Mouse (Mus musculus): ENCODE measurements around the gene Glrx5.

Glrx5 gene

GRCm38 (mm10) chr12:105031081-105032058 lies 1.1 kb upstream of the Glrx5 start:
- peak; percentile 38 for DNase-seq (ENCODE audit: low spot score)

GRCm38 (mm10) chr12:105032832-105033775 lies 616 bp downstream of the Glrx5 start:
- peak; percentile 55 for DNase-seq (ENCODE audit: low spot score)

GRCm38 (mm10) chr12:105034130-105034769 lies 1.8 kb downstream of the Glrx5 start:
- DNase-seq (ENCODE audit: low spot score): no peak

- no peak for DNase-seq (ENCODE audit: low spot score)
Measured at GRCm38 (mm10) chr12:105038211-105038610, 5.7 kb downstream of the Glrx5 start.

GRCm38 (mm10) chr12:105038918-105039317 lies 6.4 kb downstream of the Glrx5 start:
- DNase-seq (ENCODE audit: low spot score): no peak

- no peak for DNase-seq (ENCODE audit: low spot score)
Measured at GRCm38 (mm10) chr12:105039578-105040289, 7.2 kb downstream of the Glrx5 start.

GRCm38 (mm10) chr12:105040950-105041349 lies 8.5 kb downstream of the Glrx5 start:
- no peak for DNase-seq (ENCODE audit: low spot score)

GRCm38 (mm10) chr12:105043081-105043480 lies 10.6 kb downstream of the Glrx5 start:
- no peak for DNase-seq (ENCODE audit: low spot score)

- DNase-seq (ENCODE audit: low spot score): no peak
Measured at GRCm38 (mm10) chr12:105044775-105045174, 12.3 kb downstream of the Glrx5 start.

- DNase-seq (ENCODE audit: low spot score): no peak
Measured at GRCm38 (mm10) chr12:105048301-105048863, 15.9 kb downstream of the Glrx5 start.

GRCm38 (mm10) chr12:105049813-105050212 lies 17.3 kb downstream of the Glrx5 start:
- DNase-seq (ENCODE audit: low spot score): no peak

GRCm38 (mm10) chr12:105050898-105051297 lies 18.4 kb downstream of the Glrx5 start:
- peak; percentile 64 for DNase-seq (ENCODE audit: low spot score)

GRCm38 (mm10) chr12:105054041-105054440 lies 21.6 kb downstream of the Glrx5 start:
- no peak for DNase-seq (ENCODE audit: low spot score)

- no peak for DNase-seq (ENCODE audit: low spot score)
Measured at GRCm38 (mm10) chr12:105055308-105055707, 22.8 kb downstream of the Glrx5 start.

- no peak for DNase-seq (ENCODE audit: low spot score)
Measured at GRCm38 (mm10) chr12:105060006-105060405, 27.5 kb downstream of the Glrx5 start.

GRCm38 (mm10) chr12:105063201-105064134 lies 31.0 kb downstream of the Glrx5 start:
- DNase-seq (ENCODE audit: low spot score): no peak

- no peak for DNase-seq (ENCODE audit: low spot score)
Measured at GRCm38 (mm10) chr12:105064168-105064567, 31.7 kb downstream of the Glrx5 start.

- no peak for DNase-seq (ENCODE audit: low spot score)
Measured at GRCm38 (mm10) chr12:105065119-105065518, 32.6 kb downstream of the Glrx5 start.

GRCm38 (mm10) chr12:105066523-105066922 lies 34.0 kb downstream of the Glrx5 start:
- no peak for DNase-seq (ENCODE audit: low spot score)

GRCm38 (mm10) chr12:105068911-105069310 lies 36.4 kb downstream of the Glrx5 start:
- no peak for DNase-seq (ENCODE audit: low spot score)

Data from embryo, embryonic 10 days (tissue).